Mouse (Mus musculus) stomach, postnatal 0 days (tissue): ENCODE measurements at regions not wholly inside any gene's neighbourhood (a gene's known extent, or its start where the extent isn't known, plus 50 kb on each side); places are given as distances from the start of the nearest gene placed in this dataset.

Source experiments
- CTCF ChIP-seq: IDR thresholded peaks from 2 replicates; pipeline ENCODE4 v1.5.1; 2016; ENCODE audit warnings: antibody characterized with exemption, low read depth, mild to moderate bottlenecking, moderate library complexity
- EP300 ChIP-seq: optimal IDR thresholded peaks from 2 replicates; pipeline ENCODE3; 2016; ENCODE audit warnings: antibody characterized with exemption

DNA sequence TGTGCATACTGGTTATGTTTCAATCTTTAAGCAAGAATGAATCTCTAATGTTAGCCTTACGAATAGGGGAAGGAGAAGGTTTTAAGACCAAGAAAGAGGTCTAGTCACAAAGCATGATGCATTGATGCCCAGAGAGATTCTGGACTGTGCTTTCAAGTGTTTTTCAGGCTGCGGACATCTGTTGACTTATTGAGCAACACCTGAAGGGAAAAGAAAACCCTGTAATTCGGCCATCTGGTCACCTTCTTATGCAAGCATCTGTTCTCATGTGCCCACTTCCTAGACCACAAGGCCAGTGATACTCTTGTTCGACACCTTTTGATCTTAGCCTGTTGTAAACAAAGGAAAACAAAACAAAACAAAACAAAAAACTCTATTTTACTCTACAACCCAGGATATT, 218.1 kb upstream of the Slc24a2 start:
- TF ChIP-seq CTCF, result no peak
- no peak for TF ChIP-seq EP300
